Mouse (Mus musculus) hindbrain, embryonic 12.5 days (tissue): ENCODE data around the gene Rasgrp4. TPM values are rescaled to one million over a fixed set of nuclear protein-coding genes. Genes with fewer than 3 reads are reported as not detected.
"Not testable (repeated sequence)": the region's sequence is repeated elsewhere in the genome, so short reads cannot be mapped to it uniquely, and the experiment has no call there.

Experiments used
- ATAC-seq: fragments of 200-750 bp; cut with Nextera tagmentation; 2 replicates; pipeline ENCODE4 v1.8.0; 2017; ENCODE audit warnings: moderate TSS enrichment; ENCODE audit not compliant: low FRiP score
- H3K27ac ChIP-seq: fragments of 300-500 bp; sonication (generic); 2 replicates; pipeline ENCODE4 v1.5.1; 2016; ENCODE audit warnings: mild to moderate bottlenecking
- H3K27me3 ChIP-seq: fragments of 300-500 bp; sonication (generic); 2 replicates; pipeline ENCODE4 v1.6.1; 2016; ENCODE audit warnings: mild to moderate bottlenecking
- H3K36me3 ChIP-seq: fragments of 300-500 bp; sonication (generic); 2 replicates; pipeline ENCODE4 v1.6.1; 2016; ENCODE audit warnings: mild to moderate bottlenecking
- H3K4me1 ChIP-seq: fragments of 300-500 bp; sonication (generic); 2 replicates; pipeline ENCODE4 v1.6.1; 2016
- H3K4me2 ChIP-seq: fragments of 300-500 bp; sonication (generic); replicated peaks from 2 replicates; pipeline ENCODE4 v1.6.1; 2016; ENCODE audit warnings: mild to moderate bottlenecking
- H3K4me3 ChIP-seq: fragments of 300-500 bp; sonication (generic); 2 replicates; pipeline ENCODE4 v1.5.1; 2016; ENCODE audit warnings: mild to moderate bottlenecking
- H3K9ac ChIP-seq: fragments of 300-500 bp; sonication (generic); 2 replicates; pipeline ENCODE4 v1.6.1; 2016; ENCODE audit warnings: mild to moderate bottlenecking, moderate library complexity
- H3K9me3 ChIP-seq: fragments of 300-500 bp; sonication (generic); replicated peaks from 2 replicates; pipeline ENCODE4 v1.6.1; 2016; ENCODE audit warnings: mild to moderate bottlenecking
- WGBS: fragments of 180-500 bp; shearing (Covaris S2); methylation state at CpG from one replicate; pipeline ENCODE4 v1.1.7; 2016; 5-methylcytosine and 5-hydroxymethylcytosine counted together
- polyA plus RNA-seq: library from polyadenylated mRNA; unstranded; fragments of >200 nt; fragmentation: Nextera tagmentation; extraction: Ambion mirVana; gene quantifications from 2 replicates; pipeline ENCODE4 v1.2.1, GENCODE M21; 2016

Gene Rasgrp4
- polyA plus RNA-seq, 1 experiment from 2014 or later = 1.1 TPM

GRCm38 (mm10) chr7:29124970-29125369 is 9.7 kb upstream of the Rasgrp4 start, which contains the start of gene Ryr1:
Gene Ryr1 (minus strand): TSS chr7:29125179.
- H3K4me3 ChIP-seq = peak within 1 kb of the TSS; percentile 36
- H3K4me2 ChIP-seq = peak within 1 kb of the TSS; percentile 68
- peak; percentile 67; the same call in 1 of the 2 replicates for ATAC-seq
- 0% methylated on average over 16 of the region's 16 CpGs for WGBS
- H3K9ac ChIP-seq = peak within 1 kb of the TSS; percentile 47; the same call in 1 of the 2 replicates
- H3K36me3 ChIP-seq = no peaks in the 10 kb centered on the region
- no peaks in the 10 kb centered on the region for H3K9me3 ChIP-seq
- no peak within 1 kb of the TSS for H3K27ac ChIP-seq
- peaks cover 11% of the 10 kb centered on the region for H3K4me1 ChIP-seq
- no peaks in the 10 kb centered on the region; the same call in 1 of the 2 replicates for H3K27me3 ChIP-seq

- H3K4me1 ChIP-seq = peaks cover 11% of the 10 kb centered on the region
- no peak overlapping the region for H3K4me2 ChIP-seq
- H3K4me3 ChIP-seq = no peak overlapping the region
- WGBS = 37% methylated on average over 7 of the region's 7 CpGs
- no peak overlapping the region for H3K27ac ChIP-seq
- H3K9ac ChIP-seq = no peak overlapping the region
- H3K27me3 ChIP-seq = no peaks in the 10 kb centered on the region; the same call in 1 of the 2 replicates
- H3K9me3 ChIP-seq = no peaks in the 10 kb centered on the region
- H3K36me3 ChIP-seq = no peaks in the 10 kb centered on the region
- ATAC-seq = no peak
Measured at GRCm38 (mm10) chr7:29126173-29126915, 8.3 kb upstream of the Rasgrp4 start.

GRCm38 (mm10) chr7:29128725-29129124 is 5.9 kb upstream of the Rasgrp4 start:
- no peak for ATAC-seq
- Histone ChIP-seq H3K4me1 (peaks cover 11% of the 10 kb centered on the region), H3K9ac (no peak overlapping the region), H3K9me3 (no peaks in the 10 kb centered on the region), H3K27me3 (no peaks in the 10 kb centered on the region; the same call in 1 of the 2 replicates), H3K4me2 (no peak overlapping the region), H3K27ac (no peak overlapping the region), H3K36me3 (no peaks in the 10 kb centered on the region), H3K4me3 (no peak overlapping the region)
- WGBS = 47% methylated on average over 2 of the region's 2 CpGs

- Histone ChIP-seq H3K4me3 (peak overlapping the region; percentile 19), H3K36me3 (no peaks in the 10 kb centered on the region), H3K4me2 (peak overlapping the region; percentile 47), H3K27me3 (peaks cover 28% of the 10 kb centered on the region), H3K9me3 (no peaks in the 10 kb centered on the region), H3K27ac (no peak overlapping the region), H3K4me1 (peaks cover 9% of the 10 kb centered on the region; the same call in 1 of the 2 replicates), H3K9ac (no peak overlapping the region; the same call in 1 of the 2 replicates)
- WGBS = 8% methylated on average over 4 of the region's 4 CpGs
- no peak for ATAC-seq
Measured at GRCm38 (mm10) chr7:29134230-29134629, 421 bp upstream of the Rasgrp4 start.

- ATAC-seq = no peak
- H3K9ac ChIP-seq = no peak overlapping the region
- H3K27ac ChIP-seq = no peak overlapping the region
- H3K4me3 ChIP-seq = no peak overlapping the region
- no peaks in the 10 kb centered on the region for H3K9me3 ChIP-seq
- H3K36me3 ChIP-seq = no peaks in the 10 kb centered on the region
- peaks cover 28% of the 10 kb centered on the region for H3K27me3 ChIP-seq
- 37% methylated on average over 16 of the region's 16 CpGs for WGBS
- peaks cover 9% of the 10 kb centered on the region; the same call in 1 of the 2 replicates for H3K4me1 ChIP-seq
- H3K4me2 ChIP-seq = no peak overlapping the region
Measured at GRCm38 (mm10) chr7:29137429-29137828, 2.8 kb downstream of the Rasgrp4 start.

GRCm38 (mm10) chr7:29139237-29139636 is 4.6 kb downstream of the Rasgrp4 start:
- H3K4me1 ChIP-seq, H3K9ac ChIP-seq, H3K27ac ChIP-seq, H3K4me2 ChIP-seq, ATAC-seq, H3K4me3 ChIP-seq, H3K9me3 ChIP-seq, H3K36me3 ChIP-seq: not testable (repeated sequence)
- H3K27me3 ChIP-seq = peaks cover 26% of the 10 kb centered on the region
- 86% methylated on average over 3 of the region's 4 CpGs for WGBS

GRCm38 (mm10) chr7:29141416-29141815 is 6.8 kb downstream of the Rasgrp4 start:
- H3K36me3 ChIP-seq = no peaks in the 10 kb centered on the region
- H3K9ac ChIP-seq = no peak overlapping the region
- H3K27ac ChIP-seq = no peak overlapping the region
- 88% methylated on average over 8 of the region's 8 CpGs for WGBS
- H3K4me1 ChIP-seq = no peaks in the 10 kb centered on the region
- no peak overlapping the region for H3K4me2 ChIP-seq
- no peaks in the 10 kb centered on the region for H3K9me3 ChIP-seq
- H3K27me3 ChIP-seq = peaks cover 6% of the 10 kb centered on the region
- no peak for ATAC-seq
- no peak overlapping the region for H3K4me3 ChIP-seq

GRCm38 (mm10) chr7:29144006-29144405 is 9.4 kb downstream of the Rasgrp4 start:
- no peak overlapping the region for H3K9ac ChIP-seq
- no peaks in the 10 kb centered on the region for H3K4me1 ChIP-seq
- no peak overlapping the region for H3K4me2 ChIP-seq
- no peak for ATAC-seq
- no peaks in the 10 kb centered on the region for H3K9me3 ChIP-seq
- H3K27ac ChIP-seq = no peak overlapping the region
- 94% methylated on average over 4 of the region's 4 CpGs for WGBS
- H3K27me3 ChIP-seq = no peaks in the 10 kb centered on the region
- no peak overlapping the region for H3K4me3 ChIP-seq
- H3K36me3 ChIP-seq = no peaks in the 10 kb centered on the region

- Histone ChIP-seq H3K4me2 (no peak overlapping the region), H3K4me3 (no peak overlapping the region), H3K4me1 (no peaks in the 10 kb centered on the region), H3K36me3 (no peaks in the 10 kb centered on the region), H3K27ac (no peak overlapping the region), H3K9ac (no peak overlapping the region), H3K27me3 (no peaks in the 10 kb centered on the region; the same call in 1 of the 2 replicates), H3K9me3 (no peaks in the 10 kb centered on the region)
- ATAC-seq = no peak
- WGBS = 89% methylated on average over 7 of the region's 7 CpGs
Measured at GRCm38 (mm10) chr7:29146625-29147367, 12.1 kb downstream of the Rasgrp4 start.

- H3K27me3 ChIP-seq = no peaks in the 10 kb centered on the region; the same call in 1 of the 2 replicates
- no peak overlapping the region for H3K4me3 ChIP-seq
- H3K4me2 ChIP-seq = no peak overlapping the region
- H3K9ac ChIP-seq = no peak overlapping the region
- ATAC-seq = no peak
- H3K27ac ChIP-seq = no peak overlapping the region
- 94% methylated on average over 15 of the region's 15 CpGs for WGBS
- H3K4me1 ChIP-seq = no peaks in the 10 kb centered on the region
- no peaks in the 10 kb centered on the region for H3K36me3 ChIP-seq
- 0 out of 2 replicates have a peak, but pooled peaks cover under 1% of the 10 kb centered on the region for H3K9me3 ChIP-seq
Measured at GRCm38 (mm10) chr7:29148771-29149170, 14.1 kb downstream of the Rasgrp4 start.

GRCm38 (mm10) chr7:29151486-29151885 is 16.8 kb downstream of the Rasgrp4 start:
- no peaks in the 10 kb centered on the region; the same call in 1 of the 2 replicates for H3K27me3 ChIP-seq
- WGBS = 67% methylated on average over 10 of the region's 10 CpGs
- no peak overlapping the region for H3K9ac ChIP-seq
- H3K4me3 ChIP-seq = no peak overlapping the region
- peaks cover 4% of the 10 kb centered on the region for H3K4me1 ChIP-seq
- 0 out of 2 replicates have a peak, but pooled peaks cover 6% of the 10 kb centered on the region for H3K9me3 ChIP-seq
- no peak for ATAC-seq
- H3K36me3 ChIP-seq = no peaks in the 10 kb centered on the region; the same call in 1 of the 2 replicates
- no peak overlapping the region for H3K4me2 ChIP-seq
- H3K27ac ChIP-seq = no peak overlapping the region

GRCm38 (mm10) chr7:29154018-29154720 is 19.5 kb downstream of the Rasgrp4 start:
- Histone ChIP-seq H3K27me3 (peaks cover 18% of the 10 kb centered on the region), H3K4me3 (no peak overlapping the region), H3K36me3 (no peaks in the 10 kb centered on the region; the same call in 1 of the 2 replicates), H3K4me1 (peaks cover 4% of the 10 kb centered on the region), H3K27ac (no peak overlapping the region), H3K4me2 (no peak overlapping the region), H3K9ac (no peak overlapping the region), H3K9me3 (0 out of 2 replicates have a peak, but pooled peaks cover 6% of the 10 kb centered on the region)
- no peak for ATAC-seq
- 95% methylated on average over 14 of the region's 14 CpGs for WGBS
